Mouse (Mus musculus) regulatory T cell (primary cell): ENCODE results near the gene Syce2.

Source experiments
- in situ Hi-C: fragments of 300-600 bp; cut with MboI, MseI; formaldehyde crosslinking; loops from one replicate; pipeline ENCODE4 v1.15.1; 2025; ENCODE audit warnings: high pct_unique_total_duplicates

The Syce2 gene

DNA sequence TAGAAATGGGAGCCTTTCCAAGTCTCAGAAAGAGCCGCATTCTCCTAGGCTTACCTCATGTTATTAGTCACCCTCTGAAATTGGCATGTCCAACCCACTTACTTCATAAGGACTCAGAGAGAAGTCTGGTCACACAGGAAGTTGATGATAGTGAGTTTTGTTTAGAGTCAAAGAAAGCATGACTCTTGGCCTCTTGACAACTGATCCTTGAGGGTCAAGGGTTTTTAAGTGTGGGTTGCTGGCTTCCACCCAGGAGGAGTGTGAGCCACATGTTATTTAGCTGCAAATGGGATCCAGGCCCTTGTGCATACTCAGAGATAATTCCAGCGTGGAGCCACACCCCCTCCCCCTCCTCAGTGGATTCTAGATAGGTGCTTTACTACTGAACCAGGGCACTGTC, 49.7 kb downstream of the Syce2 start:
- in situ Hi-C loops = no loop called here

DNA sequence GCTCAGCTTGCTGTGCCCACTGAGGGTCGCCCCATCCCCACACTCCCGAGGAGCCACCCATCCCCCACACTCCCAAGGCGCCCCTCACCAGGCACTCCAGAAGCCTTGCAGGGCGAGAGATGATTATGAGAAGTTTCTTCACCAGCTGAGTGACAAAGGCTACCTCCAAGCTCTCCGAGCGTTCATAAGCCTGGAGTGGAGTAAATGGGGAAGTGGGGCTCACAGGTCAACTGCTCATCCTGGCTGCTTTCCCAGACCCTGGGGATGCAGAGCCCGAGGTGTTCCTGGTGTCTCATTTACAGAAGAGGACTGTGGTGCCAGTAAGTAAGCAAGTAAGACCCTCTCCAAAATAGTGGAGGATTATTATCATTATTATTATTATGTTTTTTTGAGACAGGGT, 53.6 kb downstream of the Syce2 start:
- in situ Hi-C loops = no loop called here

- in situ Hi-C loops = no loop called here
Observed at GRCm38 (mm10) chr8:84927513-84927912, 55.6 kb downstream of the Syce2 start.

DNA sequence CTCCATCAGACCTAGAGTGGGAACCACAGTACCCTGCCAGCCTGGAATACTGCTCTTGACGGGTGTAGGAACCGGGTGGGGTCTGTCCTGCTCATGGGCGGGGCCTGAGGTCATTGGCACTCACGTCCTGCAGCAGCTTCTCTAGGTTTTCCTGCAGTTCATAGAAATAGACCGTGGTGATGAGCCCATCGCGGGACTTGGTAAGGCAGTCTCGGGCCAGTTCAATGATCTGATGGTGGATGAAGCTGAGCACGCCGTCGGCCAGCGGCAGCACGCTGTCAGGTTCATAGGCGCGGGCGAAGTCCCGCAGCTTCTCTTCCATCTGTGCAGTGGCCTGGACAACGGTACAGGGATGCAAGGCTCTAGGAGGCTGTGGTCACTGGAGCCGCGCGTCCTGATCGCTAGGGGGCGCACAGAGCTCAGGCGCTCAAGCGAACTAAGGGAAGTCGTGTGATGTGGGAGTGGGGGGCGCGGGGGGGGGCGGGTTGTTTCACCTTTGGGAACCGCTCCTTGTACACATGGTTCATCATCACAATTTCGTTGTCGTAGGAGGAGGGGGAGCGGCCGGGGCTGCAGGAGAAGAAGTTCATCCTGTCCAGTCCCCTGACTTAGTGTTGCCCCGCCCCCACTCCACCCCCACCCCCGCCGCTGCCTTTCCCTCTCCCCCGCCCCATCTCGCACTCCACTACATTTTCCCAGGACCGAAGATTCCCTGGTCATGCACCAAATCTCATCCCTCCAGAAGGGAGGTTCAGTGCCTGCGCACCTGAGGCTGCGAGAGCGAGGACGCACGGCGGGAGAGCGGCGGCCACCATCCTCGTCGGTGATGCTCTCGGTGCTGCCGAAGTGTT, 56.8 kb downstream of the Syce2 start:
- in situ Hi-C loops = no loop called here

DNA sequence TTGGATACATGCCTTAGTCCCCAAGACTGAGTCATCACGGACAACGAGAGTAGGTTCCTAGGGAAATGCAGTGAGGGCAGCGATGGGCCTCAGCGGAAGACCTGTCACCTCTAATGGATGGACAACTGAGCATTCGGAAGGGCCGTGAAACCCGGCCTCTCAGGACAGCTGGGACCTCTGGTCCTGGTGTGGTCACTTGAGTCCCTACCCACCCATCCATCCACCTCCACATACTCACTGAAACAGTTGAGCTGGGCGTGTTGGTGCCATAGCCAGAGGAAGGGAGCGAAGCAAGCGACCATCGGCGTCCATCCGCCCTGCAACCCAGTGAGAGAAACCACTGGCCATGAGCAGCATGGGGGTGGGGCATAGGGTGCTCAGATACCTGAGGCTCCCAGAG, 58.7 kb downstream of the Syce2 start:
- in situ Hi-C loops = no loop called here

DNA sequence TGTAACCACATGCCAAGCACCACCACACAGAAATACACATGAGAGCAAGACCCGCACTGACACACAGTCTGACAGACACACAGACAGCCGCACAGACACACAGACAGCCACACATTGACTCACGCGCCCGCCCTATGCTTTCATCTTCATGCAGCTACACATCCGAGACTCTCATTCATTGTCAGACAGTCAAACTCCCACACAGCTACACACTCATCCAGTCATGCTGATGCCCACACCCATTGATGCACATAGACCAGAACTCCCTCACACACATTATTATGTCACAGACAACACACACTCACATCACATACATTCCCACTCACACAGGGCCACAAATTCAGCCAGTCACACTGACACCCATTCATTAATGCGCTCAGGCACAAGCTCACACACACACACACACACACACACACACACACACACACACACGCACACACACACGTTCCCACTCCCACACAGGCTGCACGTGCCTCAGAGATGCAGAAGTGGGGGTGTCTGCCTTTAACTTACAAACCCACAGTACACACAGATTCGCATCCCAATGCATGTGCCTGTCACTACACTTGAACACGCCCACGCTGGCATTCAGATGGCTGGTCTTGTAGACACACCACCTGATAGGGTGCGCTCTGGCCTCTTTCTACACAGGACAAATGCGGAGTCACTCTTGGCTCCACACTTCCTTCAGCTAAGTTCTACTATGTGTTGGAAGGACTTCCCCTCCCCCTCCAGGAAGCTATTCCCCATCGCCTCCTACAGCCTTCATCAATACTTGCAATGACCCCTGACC, 62.1 kb downstream of the Syce2 start:
- in situ Hi-C loops = no loop called here

DNA sequence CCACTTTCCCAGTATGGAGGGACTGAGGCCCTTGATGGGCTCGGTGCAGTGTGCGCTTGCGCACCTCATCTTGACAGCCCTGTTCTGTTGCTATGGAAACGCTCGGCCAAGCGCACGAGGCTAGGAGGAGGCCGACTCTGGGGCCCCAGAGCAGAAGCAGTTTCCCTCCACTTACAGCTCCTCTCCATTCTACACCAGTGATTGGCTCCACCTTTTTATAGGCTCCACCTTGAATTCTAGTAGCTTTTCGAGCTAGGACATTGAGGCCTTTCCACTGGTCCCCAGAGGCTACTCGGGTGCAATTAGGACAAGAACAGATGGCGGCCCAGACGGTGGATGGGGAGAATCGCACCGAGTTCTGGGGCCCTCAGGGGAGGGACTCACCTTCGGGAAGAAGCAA, 62.9 kb downstream of the Syce2 start:
- in situ Hi-C loops = no loop called here

- in situ Hi-C loops = no loop called here
Observed at GRCm38 (mm10) chr8:84935489-84935888, 63.6 kb downstream of the Syce2 start.

GRCm38 (mm10) chr8:84936041-84936961, 64.4 kb downstream of the Syce2 start:
- in situ Hi-C loops = no loop called here

DNA sequence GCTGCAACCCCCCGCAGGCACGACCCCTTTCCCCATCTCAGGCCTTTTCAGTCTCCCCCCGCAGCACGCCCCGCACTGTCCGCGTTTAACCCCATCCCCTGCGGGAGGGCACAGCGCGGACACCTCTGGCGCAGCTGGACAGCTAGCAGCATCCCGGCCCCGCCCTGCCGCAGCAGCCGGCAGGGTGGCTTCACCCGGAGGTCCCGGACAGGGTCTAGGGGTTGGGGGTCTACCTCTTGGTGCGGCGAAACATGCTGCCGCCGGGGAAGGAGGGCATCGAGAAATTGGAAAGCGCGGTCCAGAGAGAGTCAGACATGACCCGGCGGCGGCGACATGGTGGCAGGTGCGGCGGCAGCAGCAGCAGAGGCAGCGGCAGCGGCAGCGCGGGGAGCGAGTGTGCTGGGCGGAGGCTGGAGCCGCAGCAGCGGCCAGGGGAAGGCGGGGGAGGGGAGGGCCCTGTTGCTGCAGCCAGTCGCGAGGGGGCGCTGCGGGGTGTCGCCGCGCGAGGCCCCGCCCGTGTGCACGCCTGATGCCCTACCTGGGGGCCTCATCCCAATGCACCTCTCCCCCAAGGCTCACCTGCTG, 65.1 kb downstream of the Syce2 start, which contains the start of gene Mast1:
Gene Mast1, minus strand, starts transcription at position 398 of the 585 bp plus-strand sequence.
- in situ Hi-C loops = no loop called here
